Mouse (Mus musculus) heart, postnatal 0 days (tissue): ENCODE measurements around the gene Zfp575.

Experiments used
- CTCF ChIP-seq: IDR thresholded peaks from 2 replicates; pipeline ENCODE4 v1.5.1; 2016; ENCODE audit warnings: antibody characterized with exemption, control low read depth, low read depth
- EP300 ChIP-seq: IDR thresholded peaks from 2 replicates; pipeline ENCODE4 v1.6.1; 2016; ENCODE audit warnings: antibody characterized with exemption, low read depth

- TF ChIP-seq CTCF (no peak), EP300 (no peak)
Measured at GRCm38 (mm10) chr7:24588336-24588735, 895 bp upstream of the Zfp575 start.
